Mouse (Mus musculus) CH12.LX (cell line): ENCODE results near the gene Rpl18. TPM values are rescaled to one million over a fixed set of nuclear protein-coding genes. Genes with fewer than 3 reads are reported as not detected.

ENCODE experiments used
- DNase-seq: peaks from one replicate; pipeline ENCODE4 v3.0.0-alpha.2; 2013; ENCODE audit errors: extremely low read depth
- H3K27ac ChIP-seq: 2 replicates; pipeline ENCODE4 v1.5.1; 2012; ENCODE audit warnings: low read depth, mild to moderate bottlenecking, control low read depth, moderate library complexity; ENCODE audit not compliant: insufficient read depth
- H3K27me3 ChIP-seq: replicated peaks from 2 replicates; pipeline ENCODE3; 2012; ENCODE audit warnings: inconsistent platforms
- H3K36me3 ChIP-seq, 2 experiments: replicated peaks in 1 of 2; 2 replicates each; pipeline versions ENCODE3 to v1.6.1; 2012; ENCODE audit warnings: inconsistent platforms in 1 of 2, low read length in 1 of 2, mild to moderate bottlenecking in 1 of 2, mixed read lengths in 1 of 2, moderate library complexity in 1 of 2; ENCODE audit not compliant: control insufficient read depth in 1 of 2, insufficient read depth in 1 of 2
- H3K4me1 ChIP-seq, 2 experiments: 2 replicates each; pipeline ENCODE4 v1.6.1; 2012; ENCODE audit warnings: inconsistent platforms in 1 of 2, moderate library complexity in 1 of 2; ENCODE audit not compliant: insufficient read depth in 2 of 2, control insufficient read depth in 1 of 2
- H3K4me2 ChIP-seq: 2 replicates; pipeline ENCODE4 v1.6.1; 2012; ENCODE audit warnings: low read depth, mild to moderate bottlenecking, control low read depth; ENCODE audit not compliant: poor library complexity, insufficient read depth, severe bottlenecking
- H3K4me3 ChIP-seq, 3 experiments: fragments of 150-350 bp in 1 of 3; sonication (generic) in 1 of 3; replicated peaks in 1 of 3; 2 replicates each; pipeline versions ENCODE3 to v1.5.1; 2011 to 2012; ENCODE audit warnings: low read depth in 2 of 3, low read length in 2 of 3, mild to moderate bottlenecking in 2 of 3, moderate library complexity in 2 of 3, control low read depth in 1 of 3, improper control_type of control experiment in 1 of 3, inconsistent platforms in 1 of 3, mixed read lengths in 1 of 3; ENCODE audit not compliant: poor library complexity in 1 of 3
- H3K79me2 ChIP-seq: replicated peaks from 2 replicates; pipeline ENCODE4 v1.6.1; 2012; ENCODE audit warnings: mild to moderate bottlenecking, moderate library complexity; ENCODE audit not compliant: control insufficient read depth, poor library complexity, insufficient read depth, severe bottlenecking; ENCODE audit errors: extremely low read depth
- H3K9ac ChIP-seq: 2 replicates; pipeline ENCODE4 v1.6.1; 2012; ENCODE audit warnings: low read depth, mild to moderate bottlenecking, control low read depth, moderate library complexity; ENCODE audit not compliant: insufficient read depth
- H3K9me3 ChIP-seq: replicated peaks from 2 replicates; pipeline ENCODE3; 2012; ENCODE audit warnings: low read length, inconsistent platforms, mixed read lengths
- BHLHE40 ChIP-seq: IDR thresholded peaks from 2 replicates; pipeline ENCODE4 v1.6.1; 2011; ENCODE audit warnings: mild to moderate bottlenecking, low read depth, low read length, improper control_type of control experiment
- CHD2 ChIP-seq: IDR thresholded peaks from 2 replicates; pipeline ENCODE4 v1.6.1; 2011; ENCODE audit warnings: low read length, improper control_type of control experiment
- E2F4 ChIP-seq: IDR thresholded peaks from 2 replicates; pipeline ENCODE4 v1.6.1; 2011; ENCODE audit warnings: low read depth, low read length, improper control_type of control experiment; ENCODE audit not compliant: insufficient replicate concordance
- ELF1 ChIP-seq: IDR thresholded peaks from 2 replicates; pipeline ENCODE4 v1.6.1; 2014; ENCODE audit warnings: low read depth, mild to moderate bottlenecking, inconsistent platforms, low read length, improper control_type of control experiment
- ETS1 ChIP-seq: conservative IDR thresholded peaks from 2 replicates; pipeline ENCODE4 v1.6.1; 2012; ENCODE audit warnings: low read depth, mild to moderate bottlenecking, inconsistent platforms, low read length, improper control_type of control experiment, moderate library complexity
- GABPA ChIP-seq: IDR thresholded peaks from 2 replicates; pipeline ENCODE4 v1.6.1; 2012; ENCODE audit warnings: low read depth, low read length, improper control_type of control experiment, inconsistent platforms; ENCODE audit not compliant: insufficient replicate concordance
- HCFC1 ChIP-seq: IDR thresholded peaks from 2 replicates; pipeline ENCODE4 v1.6.1; 2012; ENCODE audit warnings: low read depth, mild to moderate bottlenecking, inconsistent platforms, low read length, improper control_type of control experiment
- JUND ChIP-seq: conservative IDR thresholded peaks from 2 replicates; pipeline ENCODE4 v1.6.1; 2011; ENCODE audit warnings: low read depth, low read length, improper control_type of control experiment
- KAT2A ChIP-seq: IDR thresholded peaks from 2 replicates; pipeline ENCODE4 v1.6.1; 2012; ENCODE audit warnings: low read length, improper control_type of control experiment, inconsistent platforms; ENCODE audit not compliant: insufficient replicate concordance
- MAFK ChIP-seq: IDR thresholded peaks from 2 replicates; pipeline ENCODE4 v1.6.1; 2011; ENCODE audit warnings: low read length, improper control_type of control experiment; ENCODE audit not compliant: insufficient replicate concordance
- MAX ChIP-seq: IDR thresholded peaks from 2 replicates; pipeline ENCODE4 v1.6.1; 2011; ENCODE audit warnings: low read length, improper control_type of control experiment
- MXI1 ChIP-seq: IDR thresholded peaks from 2 replicates; pipeline ENCODE4 v1.6.1; 2011; ENCODE audit warnings: mild to moderate bottlenecking, low read depth, low read length, improper control_type of control experiment
- MYC ChIP-seq: IDR thresholded peaks from 2 replicates; pipeline ENCODE4 v1.6.1; 2011; ENCODE audit warnings: low read depth, mild to moderate bottlenecking, improper control_type of control experiment, low read length
- PAX5 ChIP-seq: IDR thresholded peaks from 2 replicates; pipeline ENCODE4 v1.6.1; 2012; ENCODE audit warnings: low read length, inconsistent platforms, mixed read lengths
- RCOR1 ChIP-seq: conservative IDR thresholded peaks from 2 replicates; pipeline ENCODE4 v1.6.1; 2012; ENCODE audit warnings: low read depth, mild to moderate bottlenecking, inconsistent platforms, low read length, improper control_type of control experiment
- SIN3A ChIP-seq: IDR thresholded peaks from 2 replicates; pipeline ENCODE4 v1.6.1; 2012; ENCODE audit warnings: low read length, improper control_type of control experiment, inconsistent platforms
- SMC3 ChIP-seq: IDR thresholded peaks from 2 replicates; pipeline ENCODE4 v1.6.1; 2011; ENCODE audit warnings: low read depth, low read length, improper control_type of control experiment
- TBP ChIP-seq: conservative IDR thresholded peaks from 2 replicates; pipeline ENCODE4 v1.6.1; 2011; ENCODE audit warnings: low read depth, low read length, improper control_type of control experiment
- TCF12 ChIP-seq: IDR thresholded peaks from 2 replicates; pipeline ENCODE4 v1.6.1; 2014; ENCODE audit warnings: low read depth, mild to moderate bottlenecking, inconsistent platforms, low read length, improper control_type of control experiment
- UBTF ChIP-seq: IDR thresholded peaks from 2 replicates; pipeline ENCODE4 v1.6.1; 2012; ENCODE audit warnings: low read depth, mild to moderate bottlenecking, inconsistent platforms, low read length, improper control_type of control experiment, moderate library complexity
- USF1 ChIP-seq: IDR thresholded peaks from 2 replicates; pipeline ENCODE4 v1.6.1; 2014; ENCODE audit warnings: low read depth, mild to moderate bottlenecking, inconsistent platforms, low read length, improper control_type of control experiment
- USF2 ChIP-seq: conservative IDR thresholded peaks from 2 replicates; pipeline ENCODE4 v1.6.1; 2011; ENCODE audit warnings: low read depth, low read length, improper control_type of control experiment
- ZC3H11A ChIP-seq: IDR thresholded peaks from 2 replicates; pipeline ENCODE4 v1.6.1; 2012; ENCODE audit warnings: low read depth, mild to moderate bottlenecking, inconsistent platforms, low read length, improper control_type of control experiment
- ZMIZ1 ChIP-seq: IDR thresholded peaks from 2 replicates; pipeline ENCODE4 v1.6.1; 2012; ENCODE audit warnings: low read depth, mild to moderate bottlenecking, inconsistent platforms, low read length, improper control_type of control experiment
- dilution Hi-C: fragments of 300-500 bp; cut with MboI; formaldehyde crosslinking; loops from 2 replicates; pipeline ENCODE4 v1.14.3; 2020; ENCODE audit warnings: low sequenced_read_pairs; ENCODE audit not compliant: extremely low pct_unique_long_range_greater_than_20kb, extremely low pct_ligation_motif_present
- in situ Hi-C: fragments of 300-500 bp; cut with MboI; formaldehyde crosslinking; loops from 3 replicates; pipeline ENCODE4 v1.14.3; 2019; ENCODE audit warnings: low sequenced_read_pairs, low pct_ligation_motif_present, low pct_unique_long_range_greater_than_20kb, mixed read lengths
- polyA plus RNA-seq: library from polyadenylated mRNA; unstranded; fragments of >175 nt; gene quantifications from 2 replicates; pipeline ENCODE4 v1.2.1, GENCODE M21; 2012; ENCODE audit warnings: low read depth; ENCODE audit not compliant: insufficient read length
- total RNA-seq, 2 experiments: library from RNA; depleted of rRNA; stranded (reverse); fragments of 300-350 nt in 1 of 2; fragments of >200 nt in 1 of 2; gene quantifications; 2 replicates each; pipeline ENCODE4 v1.2.3; 2012 to 2014

Rpl18 gene
- total and polyA plus RNA-seq, 3 experiments, result 2,393 to 3,766 (median 3,204) TPM

GRCm38 (mm10) chr7:45689099-45689498 lies 26.2 kb upstream of the Rpl18 start:
- Histone ChIP-seq H3K27me3 (no peaks in the 10 kb centered on the region), H3K27ac (no peak overlapping the region), H3K9me3 (no peaks in the 10 kb centered on the region), H3K4me2 (no peak overlapping the region), H3K79me2 (no peaks in the 10 kb centered on the region), H3K4me3 (no peak overlapping the region), H3K9ac (no peak overlapping the region), H3K4me1 (peaks cover 24 to 68% of the 10 kb centered on the region in 2 experiments), H3K36me3 (no peaks in the 10 kb centered on the region)
- dilution Hi-C loops (no loop called here), in situ Hi-C loops (loop anchor here (10.0 kb wide), 1 partner anchor 224 kb away; the partner anchor contains the start of gene Bax)
- no peak for DNase-seq
- no peak for TF ChIP-seq USF1
- TF ChIP-seq TCF12, result no peak
- 0 out of 2 replicates have a peak, but pooled peaks have one; percentile 8 for TF ChIP-seq BHLHE40
- no peak for TF ChIP-seq RCOR1

GRCm38 (mm10) chr7:45689800-45690199 lies 25.5 kb upstream of the Rpl18 start:
- Histone ChIP-seq H3K27ac (peak overlapping the region; percentile 49; the same call in 1 of the 2 replicates), H3K36me3 (no peaks in the 10 kb centered on the region), H3K4me3 (no peak overlapping the region), H3K27me3 (no peaks in the 10 kb centered on the region), H3K9ac (no peak overlapping the region), H3K4me1 (peaks cover 24 to 68% of the 10 kb centered on the region in 2 experiments), H3K79me2 (no peaks in the 10 kb centered on the region), H3K9me3 (no peaks in the 10 kb centered on the region), H3K4me2 (no peak overlapping the region)
- in situ Hi-C loops (loop anchor here (10.0 kb wide), 1 partner anchor 225 kb away; the partner anchor contains the start of gene Bax), dilution Hi-C loops (no loop called here)
- no peak for TF ChIP-seq USF2
- TF ChIP-seq CHD2, result no peak
- no peak for TF ChIP-seq MAX
- no peak for TF ChIP-seq ELF1
- TF ChIP-seq ETS1, result no peak
- no peak for TF ChIP-seq KAT2A
- no peak for TF ChIP-seq MAFK
- no peak for TF ChIP-seq E2F4
- no peak for TF ChIP-seq SMC3
- no peak for DNase-seq

DNA sequence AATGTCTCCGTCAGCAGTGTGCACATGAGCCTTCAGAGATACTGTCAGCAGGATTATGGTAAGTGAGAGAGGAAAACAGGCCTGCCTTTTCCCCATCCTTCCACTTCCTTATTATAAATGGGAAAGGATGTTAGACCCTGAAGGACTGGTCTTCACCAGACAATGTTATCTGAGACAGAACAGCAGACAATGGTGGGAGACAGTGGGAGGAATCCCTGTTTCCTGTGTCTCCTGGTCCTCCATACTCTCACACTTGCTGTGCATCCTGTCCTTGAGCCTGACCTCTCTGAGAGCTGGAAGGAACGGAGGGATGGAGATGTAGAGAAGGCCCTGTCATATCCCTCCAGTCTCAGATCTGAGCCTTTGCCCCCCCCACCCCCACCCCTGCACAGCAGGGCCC lies 22.9 kb upstream of the Rpl18 start:
- Histone ChIP-seq H3K4me2 (no peak overlapping the region), H3K36me3 (no peaks in the 10 kb centered on the region), H3K9ac (no peak overlapping the region), H3K27ac (no peak overlapping the region), H3K4me1 (peaks cover 27 to 61% of the 10 kb centered on the region in 2 experiments), H3K4me3 (no peak overlapping the region), H3K27me3 (no peaks in the 10 kb centered on the region), H3K9me3 (no peaks in the 10 kb centered on the region), H3K79me2 (no peaks in the 10 kb centered on the region)
- no peak for TF ChIP-seq GABPA
- TF ChIP-seq MAFK, result no peak
- TF ChIP-seq SIN3A, result no peak
- TF ChIP-seq UBTF, result no peak
- TF ChIP-seq JUND, result no peak
- no peak for TF ChIP-seq TCF12
- no peak for TF ChIP-seq MXI1
- TF ChIP-seq TBP, result no peak
- TF ChIP-seq BHLHE40, result no peak
- TF ChIP-seq E2F4, result no peak
- no peak for TF ChIP-seq PAX5
- TF ChIP-seq USF1, result no peak
- TF ChIP-seq ETS1, result no peak
- TF ChIP-seq ZMIZ1, result no peak
- TF ChIP-seq HCFC1, result no peak
- TF ChIP-seq MAX, result no peak
- no peak for TF ChIP-seq ZC3H11A
- TF ChIP-seq MYC, result no peak
- in situ Hi-C loops (no loop called here), dilution Hi-C loops (no loop called here)
- DNase-seq, result no peak
